8 mouse cellular contexts compared by ENCODE assay signal in genomic region chr9:87144532-87144931, GRCm38 (mm10). TPM values are rescaled to one million over a fixed set of nuclear protein-coding genes. Genes with fewer than 3 reads are reported as not detected.
A peak's percentile ranks its signal among the peaks of the same experiment; 100 is the strongest.
DNase-seq lines count a peak whose midpoint lies in the region; ATAC-seq lines count a peak whose summit lies in the region.
"Had no signal": no experiment of that assay in that cellular context is flagged by ENCODE, and none has a peak within 500 bp of the region (broad histone marks: within the 10 kb centered on the region; RNA-seq: fewer than 3 reads in every experiment).

No protein-coding gene starts in this region.

- 0 out of 2 replicates have a peak overlapping the region, but pooled peaks have one; percentile 9 for H3K9ac ChIP-seq in liver, embryonic 11.5 days (ENCODE audit: low read depth, low read length)
- H3K9ac ChIP-seq in embryonic facial prominence, embryonic 15.5 days: no peak overlapping the region
- H3K9ac ChIP-seq in intestine, embryonic 14.5 days (ENCODE audit: low read length): no peak overlapping the region
- peak overlapping the region; percentile 14; the same call in 1 of the 2 replicates for H3K9ac ChIP-seq in neural tube, embryonic 11.5 days (ENCODE audit: low read length)
- H3K9ac ChIP-seq: liver, embryonic 14.5 days had no signal

- no peak overlapping the region for H3K27ac ChIP-seq in liver, embryonic 11.5 days (ENCODE audit: low read depth, low read length)
- H3K27ac ChIP-seq in embryonic facial prominence, embryonic 15.5 days (replicated peaks): no peak overlapping the region
- no peak overlapping the region for H3K27ac ChIP-seq in intestine, embryonic 14.5 days (ENCODE audit: low read depth)
- no peak overlapping the region for H3K27ac ChIP-seq in neural tube, embryonic 11.5 days (ENCODE audit: low read depth, low read length)
- H3K27ac ChIP-seq: liver, embryonic 14.5 days had no signal

- H3K27me3 ChIP-seq in liver, embryonic 11.5 days (replicated peaks; ENCODE audit: control insufficient read depth, insufficient read depth, low read length): peaks cover 30% of the 10 kb centered on the region
- H3K27me3 ChIP-seq in embryonic facial prominence, embryonic 15.5 days: peaks cover 26% of the 10 kb centered on the region
- H3K27me3 ChIP-seq in intestine, embryonic 14.5 days (replicated peaks; ENCODE audit: control insufficient read depth, insufficient read depth, low read length): peaks cover 36% of the 10 kb centered on the region
- peaks cover 23% of the 10 kb centered on the region for H3K27me3 ChIP-seq in neural tube, embryonic 11.5 days (ENCODE audit: control insufficient read depth, insufficient read depth, low read length)

- H3K4me1 ChIP-seq in liver, embryonic 11.5 days (replicated peaks; ENCODE audit: control insufficient read depth, insufficient read depth, low read length): no peaks in the 10 kb centered on the region; the same call in 1 of the 2 replicates
- peaks cover 17% of the 10 kb centered on the region for H3K4me1 ChIP-seq in embryonic facial prominence, embryonic 15.5 days
- H3K4me1 ChIP-seq in intestine, embryonic 14.5 days (replicated peaks; ENCODE audit: control insufficient read depth, insufficient read depth, low read length): peaks cover 2% of the 10 kb centered on the region; the same call in 1 of the 2 replicates
- peaks cover 6% of the 10 kb centered on the region; the same call in 1 of the 2 replicates for H3K4me1 ChIP-seq in neural tube, embryonic 11.5 days (ENCODE audit: control insufficient read depth, insufficient read depth, low read length)

- no peaks in the 10 kb centered on the region for H3K36me3 ChIP-seq in liver, embryonic 11.5 days (ENCODE audit: control insufficient read depth, insufficient read depth, low read length)
- H3K36me3 ChIP-seq in embryonic facial prominence, embryonic 15.5 days: no peaks in the 10 kb centered on the region
- no peaks in the 10 kb centered on the region for H3K36me3 ChIP-seq in intestine, embryonic 14.5 days (ENCODE audit: control insufficient read depth, insufficient read depth, low read length)
- no peaks in the 10 kb centered on the region for H3K36me3 ChIP-seq in neural tube, embryonic 11.5 days (ENCODE audit: control insufficient read depth, insufficient read depth, low read length)

- peak overlapping the region; percentile 24 for H3K4me3 ChIP-seq in liver, embryonic 11.5 days (ENCODE audit: low read depth, low read length)
- H3K4me3 ChIP-seq in embryonic facial prominence, embryonic 15.5 days (replicated peaks): peak overlapping the region; percentile 37
- peak overlapping the region; percentile 26 for H3K4me3 ChIP-seq in intestine, embryonic 14.5 days (ENCODE audit: low read depth, low read length)
- peak overlapping the region; percentile 28 for H3K4me3 ChIP-seq in neural tube, embryonic 11.5 days (ENCODE audit: low read depth, low read length)

- WGBS in liver, embryonic 11.5 days: 3% methylated on average over 19 of the region's 19 CpGs
- 2% methylated on average over 19 of the region's 19 CpGs for WGBS in embryonic facial prominence, embryonic 15.5 days
- WGBS in intestine, embryonic 14.5 days: 1% methylated on average over 19 of the region's 19 CpGs
- WGBS in neural tube, embryonic 11.5 days: 2% methylated on average over 19 of the region's 19 CpGs

- no peaks in the 10 kb centered on the region for H3K9me3 ChIP-seq in liver, embryonic 11.5 days (ENCODE audit: control insufficient read depth, low read length)
- H3K9me3 ChIP-seq in embryonic facial prominence, embryonic 15.5 days (replicated peaks): no peaks in the 10 kb centered on the region
- no peaks in the 10 kb centered on the region for H3K9me3 ChIP-seq in intestine, embryonic 14.5 days (ENCODE audit: control insufficient read depth, low read length)
- H3K9me3 ChIP-seq in neural tube, embryonic 11.5 days (ENCODE audit: control insufficient read depth, low read length): no peaks in the 10 kb centered on the region

- no peak for DNase-seq in liver, embryonic 11.5 days (ENCODE audit: low spot score)
- DNase-seq in liver: no peak
- peak; percentile 15 to 26 for DNase-seq in cerebellum, adult 18-20 months
- DNase-seq in intestine, embryonic 14.5 days (ENCODE audit: low spot score): peak; percentile 53
- peak; percentile 15 for DNase-seq in neural tube, embryonic 11.5 days (ENCODE audit: low spot score)
- DNase-seq in urinary bladder, postnatal 4 days (ENCODE audit: low spot score in 2 of 2): no peak

- ATAC-seq in liver, embryonic 11.5 days (replicated peaks; ENCODE audit: low FRiP score): no peak
- no peak for ATAC-seq in embryonic facial prominence, embryonic 15.5 days (ENCODE audit: insufficient number of reproducible peaks, low FRiP score, low TSS enrichment, low read depth)
- peak; percentile 65 for ATAC-seq in intestine, embryonic 14.5 days (replicated peaks; ENCODE audit: low FRiP score, low TSS enrichment, low read depth)
- ATAC-seq in neural tube, embryonic 11.5 days (ENCODE audit: insufficient read depth, low FRiP score, low TSS enrichment): peak; percentile 20; the same call in 1 of the 2 replicates

- peak overlapping the region; percentile 55 for H3K4me2 ChIP-seq in liver, embryonic 11.5 days
- peak overlapping the region; percentile 52 for H3K4me2 ChIP-seq in embryonic facial prominence, embryonic 15.5 days (replicated peaks)
- peak overlapping the region; percentile 47 for H3K4me2 ChIP-seq in intestine, embryonic 14.5 days (ENCODE audit: low read length)
- H3K4me2 ChIP-seq in neural tube, embryonic 11.5 days (ENCODE audit: low read depth): peak overlapping the region; percentile 54

RNA-seq across cellular contexts. Expression of gene Mrap2, which starts 0.4 kb away (rescaled TPM):
- polyA plus RNA-seq in liver, embryonic 11.5 days (2014; fragmentation: Nextera tagmentation; extraction: Ambion mirVana): not detected in 2 replicates
- 0.24 and 0.63 TPM in 2 replicates for polyA plus RNA-seq in embryonic facial prominence, embryonic 15.5 days (2015; fragmentation: Nextera tagmentation; extraction: Ambion mirVana)
- 0.12 and 0.17 TPM in 2 replicates for polyA plus RNA-seq in intestine, embryonic 14.5 days (2014; fragmentation: Nextera tagmentation; extraction: Ambion mirVana)
- polyA plus RNA-seq in neural tube, embryonic 11.5 days (2014; fragmentation: Nextera tagmentation; extraction: Ambion mirVana): not detected in 2 replicates
- polyA plus RNA-seq: liver, embryonic 14.5 days had no signal

Comparison
In these comparisons a context has a peak if more than half of its experiments do, and no peak if none do; other contexts are left out.
1. ATAC-seq: peak in intestine, embryonic 14.5 days (single experiment) and neural tube, embryonic 11.5 days (single experiment); none in liver, embryonic 11.5 days (single experiment) and embryonic facial prominence, embryonic 15.5 days (single experiment).
2. DNase-seq: peak in cerebellum, adult 18-20 months (2 of 2), intestine, embryonic 14.5 days (single experiment) and neural tube, embryonic 11.5 days (single experiment); none in liver, embryonic 11.5 days (single experiment), liver (single experiment) and urinary bladder, postnatal 4 days (0 of 2).
3. H3K9ac ChIP-seq: peak in liver, embryonic 11.5 days (single experiment) and neural tube, embryonic 11.5 days (single experiment); none in embryonic facial prominence, embryonic 15.5 days (single experiment) and intestine, embryonic 14.5 days (single experiment).
4. Peak in every context shown above with its lines, with median percentiles within 50 percentile points of each other: H3K4me2 ChIP-seq and H3K4me3 ChIP-seq.